In genomic region chr1:181263216-181263615, GRCm38 (mm10) we compare ENCODE assay signal across 23 mouse cellular contexts.
"Had no signal": no experiment of that assay in that cellular context is flagged by ENCODE, and none has a peak within 500 bp of the region (broad histone marks: within the 10 kb centered on the region; RNA-seq: fewer than 3 reads in every experiment).

No protein-coding gene starts in this region.

- H3K27ac ChIP-seq: heart, adult 2 months; hindbrain, embryonic 13.5 days; hindbrain, embryonic 15.5 days; hindbrain, postnatal 0 days; kidney, embryonic 15.5 days; kidney, postnatal 0 days; limb, embryonic 13.5 days; limb, embryonic 15.5 days had no signal

- ATAC-seq: forebrain, postnatal 0 days; hindbrain, postnatal 0 days; intestine, embryonic 16.5 days had no signal

- H3K36me3 ChIP-seq: heart, embryonic 12.5 days; hindbrain, embryonic 13.5 days; hindbrain, embryonic 15.5 days; kidney, embryonic 15.5 days; limb, embryonic 13.5 days; limb, embryonic 15.5 days had no signal

- H3K4me3 ChIP-seq: heart, adult 2 months; heart, embryonic 12.5 days; hindbrain, embryonic 13.5 days; hindbrain, embryonic 15.5 days; kidney, embryonic 15.5 days; limb, embryonic 13.5 days; limb, embryonic 15.5 days had no signal

- H3K9me3 ChIP-seq: hindbrain, embryonic 13.5 days; hindbrain, embryonic 15.5 days; kidney, embryonic 15.5 days; limb, embryonic 13.5 days; limb, embryonic 15.5 days had no signal

- H3K9ac ChIP-seq: forebrain, postnatal 0 days; heart, embryonic 12.5 days; hindbrain, embryonic 13.5 days; hindbrain, embryonic 15.5 days; kidney, embryonic 15.5 days; limb, embryonic 13.5 days; limb, embryonic 15.5 days had no signal

- H3K27me3 ChIP-seq: heart, embryonic 12.5 days; hindbrain, embryonic 15.5 days; kidney, embryonic 15.5 days; limb, embryonic 13.5 days had no signal

- H3K4me2 ChIP-seq: heart, embryonic 12.5 days; hindbrain, embryonic 13.5 days; hindbrain, embryonic 15.5 days; kidney, embryonic 15.5 days; limb, embryonic 13.5 days; limb, embryonic 15.5 days; liver, embryonic 11.5 days had no signal

- DNase-seq: forebrain, postnatal 0 days; gastrocnemius, postnatal 14 days; gastrocnemius, postnatal 36 days; heart, adult 2 months; heart, postnatal 10 days; heart, postnatal 36 days; kidney, adult 11 months; kidney, adult 8-10 months; kidney, postnatal 14 days; kidney, postnatal 36 days; layer of hippocampus, adult 9-11 months; layer of hippocampus, postnatal 36 days; left cerebral cortex, postnatal 4 days had no signal

- H3K4me1 ChIP-seq: hindbrain, embryonic 15.5 days had no signal
